Mouse (Mus musculus): ENCODE results near the gene Bsg.

GRCm38 (mm10) chr10:79688720-79689119 is 15.6 kb upstream of the Bsg start, which contains the start of gene Gzmm:
- TF ChIP-seq POLR2A (IDR thresholded peaks at IDR 0.05; ENCODE audit: insufficient read depth, low read depth, low read length) (no peak), CTCF (IDR thresholded peaks at IDR 0.05; ENCODE audit: insufficient read depth, low read depth, low read length) (no peak)

Measured in olfactory bulb, adult 2 months (tissue).